In genomic region chr8:71700493-71701269, GRCm38 (mm10) we compare ENCODE assay signal across 8 mouse cellular contexts. TPM values are rescaled to one million over a fixed set of nuclear protein-coding genes. Genes with fewer than 3 reads are reported as not detected.
DNase-seq lines count a peak whose midpoint lies in the region; ATAC-seq and TF ChIP-seq lines count a peak whose summit lies in the region.

No protein-coding gene starts in this region.

- 0 out of 2 replicates have a peak, but pooled peaks cover 2% of the 10 kb centered on the region for H3K9me3 ChIP-seq in hindbrain, embryonic 10.5 days
- H3K9me3 ChIP-seq in liver, embryonic 13.5 days (replicated peaks): no peaks in the 10 kb centered on the region
- no peaks in the 10 kb centered on the region for H3K9me3 ChIP-seq in neural tube, embryonic 13.5 days

- TF ChIP-seq POLR2A in bone marrow, adult 2 months (IDR thresholded peaks at IDR 0.05; ENCODE audit: borderline replicate concordance, control insufficient read depth, low read depth, low read length): no peak

- WGBS in bone marrow, adult 2 months: 23% methylated on average over 29 of the region's 29 CpGs
- 10% methylated on average over 29 of the region's 29 CpGs for WGBS in hindbrain, embryonic 10.5 days
- 9% methylated on average over 29 of the region's 29 CpGs for WGBS in liver, embryonic 13.5 days (ENCODE audit: insufficient replicate concordance)
- WGBS in neural tube, embryonic 13.5 days: 8% methylated on average over 29 of the region's 29 CpGs

- H3K27ac ChIP-seq in bone marrow, adult 2 months (ENCODE audit: control insufficient read depth, insufficient read depth, low read depth, low read length, poor library complexity): no peak overlapping the region
- no peak overlapping the region for H3K27ac ChIP-seq in hindbrain, embryonic 10.5 days
- H3K27ac ChIP-seq in liver, embryonic 13.5 days: no peak overlapping the region
- no peak overlapping the region for H3K27ac ChIP-seq in neural tube, embryonic 13.5 days (replicated peaks)

- no peaks in the 10 kb centered on the region; the same call in 1 of the 2 replicates for H3K4me1 ChIP-seq in bone marrow, adult 2 months (ENCODE audit: control insufficient read depth, insufficient read depth, low read length)
- peaks cover 20% of the 10 kb centered on the region for H3K4me1 ChIP-seq in hindbrain, embryonic 10.5 days (replicated peaks)
- H3K4me1 ChIP-seq in liver, embryonic 13.5 days (replicated peaks): peaks cover 55% of the 10 kb centered on the region
- H3K4me1 ChIP-seq in neural tube, embryonic 13.5 days (replicated peaks): peaks cover 7% of the 10 kb centered on the region

- ATAC-seq in liver, embryonic 13.5 days (ENCODE audit: low read depth): no peak
- ATAC-seq in neural tube, embryonic 13.5 days (ENCODE audit: low read depth): no peak

- DNase-seq in B cell, adult 2 months: peak; percentile 25 to 29
- DNase-seq in hindbrain, embryonic 10.5 days (ENCODE audit: low spot score): no peak
- no peak for DNase-seq in liver, embryonic 13.5 days
- DNase-seq in spleen, adult 12 weeks (ENCODE audit: low spot score): no peak
- no peak for DNase-seq in thymus, postnatal 25 days
- no peak for DNase-seq in thymus, postnatal 36 days

- peak overlapping the region; percentile 49 for H3K9ac ChIP-seq in liver, embryonic 13.5 days
- peak overlapping the region; percentile 18; the same call in 1 of the 2 replicates for H3K9ac ChIP-seq in neural tube, embryonic 13.5 days

- peaks cover 93% of the 10 kb centered on the region for H3K27me3 ChIP-seq in hindbrain, embryonic 10.5 days (ENCODE audit: insufficient read depth, poor library complexity, severe bottlenecking)
- H3K27me3 ChIP-seq in liver, embryonic 13.5 days: peaks cover 67% of the 10 kb centered on the region
- H3K27me3 ChIP-seq in neural tube, embryonic 13.5 days: peaks cover 90% of the 10 kb centered on the region

- peak overlapping the region; percentile 81 for H3K4me2 ChIP-seq in liver, embryonic 13.5 days
- H3K4me2 ChIP-seq in neural tube, embryonic 13.5 days: peak overlapping the region; percentile 27

- no peaks in the 10 kb centered on the region for H3K36me3 ChIP-seq in hindbrain, embryonic 10.5 days
- H3K36me3 ChIP-seq in liver, embryonic 13.5 days: no peaks in the 10 kb centered on the region
- no peaks in the 10 kb centered on the region for H3K36me3 ChIP-seq in neural tube, embryonic 13.5 days

- peak overlapping the region; percentile 68 for H3K4me3 ChIP-seq in bone marrow, adult 2 months (replicated peaks; ENCODE audit: control insufficient read depth, low read depth, low read length)
- peak overlapping the region; percentile 22 for H3K4me3 ChIP-seq in hindbrain, embryonic 10.5 days
- peak overlapping the region; percentile 61 for H3K4me3 ChIP-seq in liver, embryonic 13.5 days (replicated peaks)
- H3K4me3 ChIP-seq in neural tube, embryonic 13.5 days: peak overlapping the region; percentile 7

- no peak for TF ChIP-seq CTCF in bone marrow, adult 2 months (IDR thresholded peaks at IDR 0.05; ENCODE audit: control insufficient read depth, insufficient read depth, low read length)

RNA-seq across cellular contexts. Expression of gene B3gnt3, which starts 0.9 kb away (rescaled TPM):
- 1.3 and 2.3 TPM in 2 replicates for polyA plus RNA-seq in bone marrow, adult 2 months (2011; ENCODE audit: insufficient read depth, insufficient read length, low replicate concordance, missing spikeins)
- polyA plus RNA-seq in hindbrain, embryonic 10.5 days (2016; fragmentation: Nextera tagmentation; extraction: Ambion mirVana): 0.64 and 1.0 TPM in 2 replicates
- 3.5 and 3.7 TPM in 2 replicates for polyA plus RNA-seq in liver, embryonic 13.5 days (2015; fragmentation: Nextera tagmentation; extraction: Ambion mirVana)
- polyA plus RNA-seq in neural tube, embryonic 13.5 days (2015; fragmentation: Nextera tagmentation; extraction: Ambion mirVana): 0.42 and 0.59 TPM in 2 replicates

RNA-seq across cellular contexts. Expression of gene Insl3, which starts 11.7 kb away (rescaled TPM):
- 10.2 and 16.7 TPM in 2 replicates for polyA plus RNA-seq in bone marrow, adult 2 months (2011; ENCODE audit: insufficient read depth, insufficient read length, low replicate concordance, missing spikeins)
- 0.37 and 0.58 TPM in 2 replicates for polyA plus RNA-seq in hindbrain, embryonic 10.5 days (2016; fragmentation: Nextera tagmentation; extraction: Ambion mirVana)
- polyA plus RNA-seq in liver, embryonic 13.5 days (2015; fragmentation: Nextera tagmentation; extraction: Ambion mirVana): 0.67 and 1.1 TPM in 2 replicates
- polyA plus RNA-seq in neural tube, embryonic 13.5 days (2015; fragmentation: Nextera tagmentation; extraction: Ambion mirVana): 0.46 and 1.0 TPM in 2 replicates

RNA-seq across cellular contexts. Expression of gene Jak3, which starts 24.6 kb away (rescaled TPM):
- 7.5 and 15.6 TPM in 2 replicates for polyA plus RNA-seq in bone marrow, adult 2 months (2011; ENCODE audit: insufficient read depth, insufficient read length, low replicate concordance, missing spikeins)
- 3.2 and 3.6 TPM in 2 replicates for polyA plus RNA-seq in hindbrain, embryonic 10.5 days (2016; fragmentation: Nextera tagmentation; extraction: Ambion mirVana)
- 5.7 and 6.1 TPM in 2 replicates for polyA plus RNA-seq in liver, embryonic 13.5 days (2015; fragmentation: Nextera tagmentation; extraction: Ambion mirVana)
- polyA plus RNA-seq in neural tube, embryonic 13.5 days (2015; fragmentation: Nextera tagmentation; extraction: Ambion mirVana): 3.9 and 4.0 TPM in 2 replicates

RNA-seq across cellular contexts. Expression of gene Fcho1, which starts 24.8 kb away (rescaled TPM):
- 79.3 and 144 TPM in 2 replicates for polyA plus RNA-seq in bone marrow, adult 2 months (2011; ENCODE audit: insufficient read depth, insufficient read length, low replicate concordance, missing spikeins)
- polyA plus RNA-seq in hindbrain, embryonic 10.5 days (2016; fragmentation: Nextera tagmentation; extraction: Ambion mirVana): 16.7 and 26.9 TPM in 2 replicates
- polyA plus RNA-seq in liver, embryonic 13.5 days (2015; fragmentation: Nextera tagmentation; extraction: Ambion mirVana): 16.6 and 16.9 TPM in 2 replicates
- polyA plus RNA-seq in neural tube, embryonic 13.5 days (2015; fragmentation: Nextera tagmentation; extraction: Ambion mirVana): 54.2 and 55.0 TPM in 2 replicates

RNA-seq across cellular contexts. Expression of gene Unc13a, which starts 29.1 kb away (rescaled TPM):
- polyA plus RNA-seq in bone marrow, adult 2 months (2011; ENCODE audit: insufficient read depth, insufficient read length, low replicate concordance, missing spikeins): 0.18 TPM in 1 of 2 replicates, not detected in the other
- 4.4 and 8.4 TPM in 2 replicates for polyA plus RNA-seq in hindbrain, embryonic 10.5 days (2016; fragmentation: Nextera tagmentation; extraction: Ambion mirVana)
- 0.20 TPM in 2 replicates for polyA plus RNA-seq in liver, embryonic 13.5 days (2015; fragmentation: Nextera tagmentation; extraction: Ambion mirVana)
- 16.6 and 17.7 TPM in 2 replicates for polyA plus RNA-seq in neural tube, embryonic 13.5 days (2015; fragmentation: Nextera tagmentation; extraction: Ambion mirVana)

Comparison
In these comparisons a context has a peak if more than half of its experiments do, and no peak if none do; other contexts are left out.
1. DNase-seq: peak in B cell, adult 2 months (2 of 2); none in hindbrain, embryonic 10.5 days (single experiment), liver, embryonic 13.5 days (single experiment), spleen, adult 12 weeks (single experiment), thymus, postnatal 25 days (single experiment) and thymus, postnatal 36 days (0 of 2).
2. H3K4me3 ChIP-seq: peak in every context shown above with its lines; median percentile 68 in bone marrow, adult 2 months; 61 in liver, embryonic 13.5 days; 22 in hindbrain, embryonic 10.5 days; 7 in neural tube, embryonic 13.5 days.